Mouse (Mus musculus): ENCODE measurements around the gene Pdlim4. TPM values are rescaled to one million over a fixed set of nuclear protein-coding genes. Genes with fewer than 3 reads are reported as not detected.
A peak's percentile ranks its signal among the peaks of the same experiment; 100 is the strongest.

Pdlim4 gene
- 0.10 and 0.17 TPM in 2 replicates for polyA plus RNA-seq (2012)

- TF ChIP-seq TAL1 (IDR thresholded peaks at IDR 0.05; ENCODE audit: low read length) (no peak), GATA1 (IDR thresholded peaks at IDR 0.05; ENCODE audit: low read length) (no peak)
- peaks cover 66% of the 10 kb centered on the region for H3K27me3 ChIP-seq (ENCODE audit: control insufficient read depth)
- H3K4me1 ChIP-seq (ENCODE audit: control insufficient read depth) = no peaks in the 10 kb centered on the region; the same call in 1 of the 2 replicates
- H3K36me3 ChIP-seq (ENCODE audit: control insufficient read depth) = no peaks in the 10 kb centered on the region
- peak within 1 kb of the TSS; percentile 22 for H3K4me3 ChIP-seq (replicated peaks)
- H3K9me3 ChIP-seq (ENCODE audit: control insufficient read depth, low read length) = no peaks in the 10 kb centered on the region
Observed at GRCm38 (mm10) chr11:54068520-54069371, at the start of gene Pdlim4. Pdlim4 (minus strand) TSS chr11:54069014.

- TF ChIP-seq GATA1 (IDR thresholded peaks at IDR 0.05; ENCODE audit: low read length) (no peak), TAL1 (IDR thresholded peaks at IDR 0.05; ENCODE audit: low read length) (no peak)
- H3K27me3 ChIP-seq (ENCODE audit: control insufficient read depth) = no peaks in the 10 kb centered on the region
- no peaks in the 10 kb centered on the region for H3K9me3 ChIP-seq (ENCODE audit: control insufficient read depth, low read length)
- H3K4me1 ChIP-seq (ENCODE audit: control insufficient read depth) = no peaks in the 10 kb centered on the region; the same call in 1 of the 2 replicates
- no peaks in the 10 kb centered on the region for H3K36me3 ChIP-seq (ENCODE audit: control insufficient read depth)
- H3K4me3 ChIP-seq (replicated peaks) = no peak overlapping the region
Observed at GRCm38 (mm10) chr11:54117096-54117495, 48.3 kb upstream of the Pdlim4 start.

GRCm38 (mm10) chr11:54116406-54116805 lies 47.6 kb upstream of the Pdlim4 start:
- no peak for TF ChIP-seq GATA1 (IDR thresholded peaks at IDR 0.05; ENCODE audit: low read length)
- TF ChIP-seq TAL1 (IDR thresholded peaks at IDR 0.05; ENCODE audit: low read length) = no peak
- Histone ChIP-seq H3K9me3 (ENCODE audit: control insufficient read depth, low read length) (no peaks in the 10 kb centered on the region), H3K36me3 (ENCODE audit: control insufficient read depth) (no peaks in the 10 kb centered on the region), H3K4me1 (ENCODE audit: control insufficient read depth) (no peaks in the 10 kb centered on the region; the same call in 1 of the 2 replicates), H3K27me3 (ENCODE audit: control insufficient read depth) (no peaks in the 10 kb centered on the region), H3K4me3 (replicated peaks) (no peak overlapping the region)

- Histone ChIP-seq H3K36me3 (ENCODE audit: control insufficient read depth) (no peaks in the 10 kb centered on the region), H3K27me3 (ENCODE audit: control insufficient read depth) (no peaks in the 10 kb centered on the region), H3K4me3 (replicated peaks) (no peak overlapping the region), H3K9me3 (ENCODE audit: control insufficient read depth, low read length) (no peaks in the 10 kb centered on the region), H3K4me1 (ENCODE audit: control insufficient read depth) (no peaks in the 10 kb centered on the region; the same call in 1 of the 2 replicates)
- no peak for TF ChIP-seq TAL1 (IDR thresholded peaks at IDR 0.05; ENCODE audit: low read length)
- no peak for TF ChIP-seq GATA1 (IDR thresholded peaks at IDR 0.05; ENCODE audit: low read length)
Observed at GRCm38 (mm10) chr11:54115911-54116310, 47.1 kb upstream of the Pdlim4 start.

- no peaks in the 10 kb centered on the region for H3K36me3 ChIP-seq (ENCODE audit: control insufficient read depth)
- no peaks in the 10 kb centered on the region for H3K9me3 ChIP-seq (ENCODE audit: control insufficient read depth, low read length)
- TF ChIP-seq TAL1 (IDR thresholded peaks at IDR 0.05; ENCODE audit: low read length) (no peak), GATA1 (IDR thresholded peaks at IDR 0.05; ENCODE audit: low read length) (no peak)
- H3K27me3 ChIP-seq (ENCODE audit: control insufficient read depth) = no peaks in the 10 kb centered on the region
- H3K4me3 ChIP-seq (replicated peaks) = no peak overlapping the region
- no peaks in the 10 kb centered on the region; the same call in 1 of the 2 replicates for H3K4me1 ChIP-seq (ENCODE audit: control insufficient read depth)
Observed at GRCm38 (mm10) chr11:54115301-54115700, 46.5 kb upstream of the Pdlim4 start.

GRCm38 (mm10) chr11:54114746-54115145 lies 45.9 kb upstream of the Pdlim4 start:
- TF ChIP-seq GATA1 (IDR thresholded peaks at IDR 0.05; ENCODE audit: low read length) = no peak
- TF ChIP-seq TAL1 (IDR thresholded peaks at IDR 0.05; ENCODE audit: low read length) = no peak
- Histone ChIP-seq H3K9me3 (ENCODE audit: control insufficient read depth, low read length) (no peaks in the 10 kb centered on the region), H3K4me1 (ENCODE audit: control insufficient read depth) (no peaks in the 10 kb centered on the region; the same call in 1 of the 2 replicates), H3K36me3 (ENCODE audit: control insufficient read depth) (no peaks in the 10 kb centered on the region), H3K27me3 (ENCODE audit: control insufficient read depth) (no peaks in the 10 kb centered on the region), H3K4me3 (replicated peaks) (no peak overlapping the region)

- no peaks in the 10 kb centered on the region; the same call in 1 of the 2 replicates for H3K4me1 ChIP-seq (ENCODE audit: control insufficient read depth)
- H3K9me3 ChIP-seq (ENCODE audit: control insufficient read depth, low read length) = no peaks in the 10 kb centered on the region
- H3K36me3 ChIP-seq (ENCODE audit: control insufficient read depth) = no peaks in the 10 kb centered on the region
- TF ChIP-seq GATA1 (IDR thresholded peaks at IDR 0.05; ENCODE audit: low read length) (no peak), TAL1 (IDR thresholded peaks at IDR 0.05; ENCODE audit: low read length) (no peak)
- no peak overlapping the region for H3K4me3 ChIP-seq (replicated peaks)
- H3K27me3 ChIP-seq (ENCODE audit: control insufficient read depth) = no peaks in the 10 kb centered on the region
Observed at GRCm38 (mm10) chr11:54113352-54113751, 44.5 kb upstream of the Pdlim4 start.

GRCm38 (mm10) chr11:54112920-54113319 lies 44.1 kb upstream of the Pdlim4 start:
- no peak for TF ChIP-seq GATA1 (IDR thresholded peaks at IDR 0.05; ENCODE audit: low read length)
- no peak for TF ChIP-seq TAL1 (IDR thresholded peaks at IDR 0.05; ENCODE audit: low read length)
- no peaks in the 10 kb centered on the region for H3K9me3 ChIP-seq (ENCODE audit: control insufficient read depth, low read length)
- no peaks in the 10 kb centered on the region for H3K27me3 ChIP-seq (ENCODE audit: control insufficient read depth)
- no peaks in the 10 kb centered on the region for H3K36me3 ChIP-seq (ENCODE audit: control insufficient read depth)
- H3K4me3 ChIP-seq (replicated peaks) = no peak overlapping the region
- no peaks in the 10 kb centered on the region; the same call in 1 of the 2 replicates for H3K4me1 ChIP-seq (ENCODE audit: control insufficient read depth)

- H3K4me3 ChIP-seq (replicated peaks) = no peak overlapping the region
- no peaks in the 10 kb centered on the region; the same call in 1 of the 2 replicates for H3K4me1 ChIP-seq (ENCODE audit: control insufficient read depth)
- TF ChIP-seq GATA1 (IDR thresholded peaks at IDR 0.05; ENCODE audit: low read length) = no peak
- no peak for TF ChIP-seq TAL1 (IDR thresholded peaks at IDR 0.05; ENCODE audit: low read length)
- H3K27me3 ChIP-seq (ENCODE audit: control insufficient read depth) = no peaks in the 10 kb centered on the region
- no peaks in the 10 kb centered on the region for H3K36me3 ChIP-seq (ENCODE audit: control insufficient read depth)
- H3K9me3 ChIP-seq (ENCODE audit: control insufficient read depth, low read length) = no peaks in the 10 kb centered on the region
Observed at GRCm38 (mm10) chr11:54111976-54112741, 43.3 kb upstream of the Pdlim4 start.
